Mouse (Mus musculus) megakaryocyte, adult 5-6 weeks (primary cell): ENCODE data around the gene Zfp551. TPM values are rescaled to one million over a fixed set of nuclear protein-coding genes. Genes with fewer than 3 reads are reported as not detected.

Source experiments
- ATAC-seq: 2 replicates; pipeline ENCODE4 v1.8.0; 2016; ENCODE audit warnings: mild to moderate bottlenecking, inconsistent platforms; ENCODE audit not compliant: poor library complexity, severe bottlenecking
- total RNA-seq, 2 experiments: library from RNA; stranded (forward) in 1 of 2; stranded (reverse) in 1 of 2; fragments of 153-499, 151-499 nt in 1 of 2; fragments of 221-1000, 200-1000 nt in 1 of 2; gene quantifications; 2 replicates each; pipeline versions ENCODE4 v1.2.3 to v1.2.4; 2015 to 2017

The Zfp551 gene
- total RNA-seq (2015): not detected in 2 replicates
- 0.07 and 0.41 TPM in 2 replicates for total RNA-seq (2017)

DNA sequence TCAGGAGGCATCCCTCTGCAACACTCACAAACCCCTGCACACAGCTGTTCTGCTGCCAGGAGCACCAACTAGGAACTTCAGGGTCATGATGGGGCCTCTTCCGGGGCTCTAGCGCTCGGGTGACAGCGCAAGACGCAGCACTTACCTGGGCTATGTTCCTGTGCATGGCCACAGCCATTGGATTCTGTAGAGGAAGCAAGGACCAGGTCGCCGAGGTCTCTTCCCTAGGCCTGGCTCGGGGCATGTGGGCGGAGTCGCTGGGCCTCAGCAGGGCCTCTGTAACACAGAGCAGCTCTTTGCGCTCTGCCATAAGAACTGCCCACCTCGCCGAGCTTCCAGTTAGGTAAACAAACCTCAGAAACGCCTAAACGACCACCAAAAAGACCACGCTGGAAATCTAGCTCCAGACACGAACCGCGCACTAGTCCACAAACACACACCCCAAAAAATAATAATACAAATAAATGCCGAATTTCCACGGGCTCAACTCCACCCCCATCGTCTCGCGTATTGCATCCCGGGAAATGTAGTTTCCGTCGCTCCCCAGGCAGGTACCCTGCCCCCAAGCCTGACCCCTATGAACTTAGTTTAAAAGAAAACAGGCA is at the start of gene Zfp551:
TSS of gene Zfp551 (minus strand) at position 507 of the 605 bp plus-strand sequence.
- peak; percentile 94 for ATAC-seq

DNA sequence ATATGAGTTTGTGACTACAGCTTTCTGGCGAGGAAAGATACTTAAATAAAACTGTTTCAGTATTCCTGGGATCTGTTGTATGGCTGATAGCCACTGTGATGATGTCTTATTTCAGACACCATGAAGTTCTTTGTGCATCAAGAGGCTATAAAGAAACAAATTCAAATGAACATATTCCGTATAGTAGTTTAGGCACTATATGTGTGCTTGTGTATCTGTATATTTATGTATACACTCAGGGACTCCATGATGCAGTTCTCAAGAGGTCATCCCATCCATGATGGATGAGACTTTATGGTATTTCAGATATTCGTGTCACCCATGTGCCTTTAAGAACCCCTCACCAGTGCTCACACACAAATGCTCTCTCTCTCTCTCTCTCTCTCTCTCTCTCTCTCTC is 304 bp upstream of the Zfp551 start:
- no peak for ATAC-seq

DNA sequence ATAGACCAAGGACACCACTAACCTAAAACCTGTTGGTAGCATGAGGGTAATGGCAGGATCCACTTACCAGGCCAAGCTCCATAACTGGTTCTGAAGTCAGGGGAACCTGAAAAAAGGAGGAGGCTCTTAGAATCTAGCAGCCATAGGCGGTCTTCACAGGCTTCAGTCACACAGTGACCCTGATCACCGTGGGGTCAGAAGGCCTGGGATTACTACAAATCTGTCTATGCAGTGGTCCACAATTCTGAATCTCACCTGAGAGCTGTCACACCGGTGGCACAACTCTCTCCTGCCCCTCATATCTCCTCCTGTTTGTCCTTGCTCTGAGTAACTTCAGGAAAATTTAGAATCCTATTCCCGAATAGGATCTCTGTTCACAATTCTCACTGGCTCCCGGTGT is 810 bp downstream of the Zfp551 start:
- no peak for ATAC-seq

GRCm38 (mm10) chr7:12369173-12369572 is 53.4 kb downstream of the Zfp551 start, which contains the start of gene Vmn1r84:
TSS of gene Vmn1r84 (minus strand) at chr7:12369273.
- no peak for ATAC-seq

Other genes with a start within 250 kb of the Zfp551 start
- not detected in 2 replicates for gene Vmn1r80, start 233.5 kb downstream of the Zfp551 start, total RNA-seq (2015)
- not detected in 2 replicates for gene Vmn1r80, start 233.5 kb downstream of the Zfp551 start, total RNA-seq (2017)
- gene Vmn1r81, start 154.5 kb downstream of the Zfp551 start, total RNA-seq (2015): not detected in 2 replicates
- gene Vmn1r81, start 154.5 kb downstream of the Zfp551 start, total RNA-seq (2017): not detected in 2 replicates
- not detected in 2 replicates for gene Vmn1r82, start 122.3 kb downstream of the Zfp551 start, total RNA-seq (2015)
- gene Vmn1r82, start 122.3 kb downstream of the Zfp551 start, total RNA-seq (2017): not detected in 2 replicates
- not detected in 2 replicates for gene Vmn1r83, start 93.3 kb downstream of the Zfp551 start, total RNA-seq (2015)
- gene Vmn1r83, start 93.3 kb downstream of the Zfp551 start, total RNA-seq (2017): not detected in 2 replicates
- not detected in 2 replicates for gene Vmn1r84, start 53.5 kb downstream of the Zfp551 start, total RNA-seq (2015)
- gene Vmn1r84, start 53.5 kb downstream of the Zfp551 start, total RNA-seq (2017): not detected in 2 replicates
- 5.1 and 5.9 TPM in 2 replicates for gene Zfp606, start 55.5 kb upstream of the Zfp551 start, total RNA-seq (2015)
- 4.6 and 5.2 TPM in 2 replicates for gene Zfp606, start 55.5 kb upstream of the Zfp551 start, total RNA-seq (2017)
- not detected in 2 replicates for gene 2900092C05Rik, start 89.8 kb upstream of the Zfp551 start, total RNA-seq (2015)
- gene 2900092C05Rik, start 89.8 kb upstream of the Zfp551 start, total RNA-seq (2017): not detected in 2 replicates
- gene Vmn2r53, start 186.0 kb upstream of the Zfp551 start, total RNA-seq (2015): 0.04 TPM in 1 of 2 replicates, not detected in the other
- gene Vmn2r53, start 186.0 kb upstream of the Zfp551 start, total RNA-seq (2017): not detected in 2 replicates
- gene Vmn2r54, start 217.6 kb upstream of the Zfp551 start, total RNA-seq (2015): not detected in 2 replicates
- not detected in 2 replicates for gene Vmn2r54, start 217.6 kb upstream of the Zfp551 start, total RNA-seq (2017)